Mouse (Mus musculus) lung, postnatal 0 days (tissue): ENCODE data around the gene Tarbp2.

Experiments used
- CTCF ChIP-seq: IDR thresholded peaks from 2 replicates; pipeline ENCODE4 v1.5.1; 2016; ENCODE audit warnings: antibody characterized with exemption, mild to moderate bottlenecking
- EP300 ChIP-seq: IDR thresholded peaks from 2 replicates; pipeline ENCODE4 v1.6.1; 2016; ENCODE audit warnings: antibody characterized with exemption, mild to moderate bottlenecking, control low read depth

GRCm38 (mm10) chr15:102471727-102472126, 46.3 kb upstream of the Tarbp2 start:
- TF ChIP-seq CTCF, result no peak
- TF ChIP-seq EP300, result no peak
